Mouse (Mus musculus): ENCODE measurements around the gene Adcy5.

DNA sequence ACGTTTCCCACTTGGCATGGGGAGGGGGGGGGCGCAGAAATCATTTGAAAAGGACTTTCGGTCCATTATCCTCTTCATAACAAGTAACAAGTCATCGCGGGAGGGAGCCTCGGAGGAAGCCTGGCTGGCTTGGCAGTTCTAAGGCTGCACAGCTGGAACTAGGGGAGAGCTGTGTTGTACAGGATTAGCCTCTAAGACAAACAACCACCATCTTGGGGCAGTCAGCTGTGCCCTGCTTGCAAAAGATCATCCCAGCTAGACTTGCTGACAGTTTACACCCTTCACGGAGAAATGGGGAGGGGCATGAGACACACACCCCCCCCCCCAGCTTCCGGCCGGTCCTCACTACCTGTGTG is 14.1 kb upstream of the Adcy5 start:
- TF ChIP-seq CTCF (IDR thresholded peaks at IDR 0.05) (no peak), EP300 (IDR thresholded peaks at IDR 0.05; ENCODE audit: insufficient read depth, low read depth, low read length) (no peak), POLR2A (IDR thresholded peaks at IDR 0.05; ENCODE audit: insufficient read depth, low read depth, low read length) (no peak)
